Mouse (Mus musculus) heart, adult 2 months (tissue): ENCODE results near the gene Zfp467. TPM values are rescaled to one million over a fixed set of nuclear protein-coding genes. Genes with fewer than 3 reads are reported as not detected.

Experiments used
- DNase-seq, 2 experiments: peaks; one replicate each; pipeline ENCODE4 v3.0.0; 2021
- H3K27ac ChIP-seq: fragments of 200-600 bp; 2 replicates; pipeline ENCODE4 v1.8.1; 2022
- H3K27me3 ChIP-seq: fragments of 200-500 bp; 2 replicates; pipeline ENCODE4 v1.6.1; 2012; ENCODE audit warnings: mild to moderate bottlenecking, low read length, inconsistent platforms, mixed read lengths; ENCODE audit not compliant: control insufficient read depth, insufficient read depth
- H3K36me3 ChIP-seq: fragments of 200-500 bp; 2 replicates; pipeline ENCODE4 v1.6.1; 2012; ENCODE audit warnings: low read length, inconsistent platforms; ENCODE audit not compliant: control insufficient read depth, insufficient read depth
- H3K4me1 ChIP-seq: fragments of 200-500 bp; 2 replicates; pipeline ENCODE4 v1.6.1; 2011; ENCODE audit warnings: low read length; ENCODE audit not compliant: control insufficient read depth, insufficient read depth
- H3K4me3 ChIP-seq: fragments of 200-600 bp; 2 replicates; pipeline ENCODE4 v1.8.1; 2022
- H3K79me2 ChIP-seq: fragments of 200-500 bp; replicated peaks from 2 replicates; pipeline ENCODE4 v1.6.1; 2012; ENCODE audit warnings: mild to moderate bottlenecking, inconsistent platforms, low read length, moderate library complexity, mixed read lengths; ENCODE audit not compliant: control insufficient read depth, insufficient read depth
- H3K9ac ChIP-seq: fragments of 200-500 bp; 2 replicates; pipeline ENCODE4 v1.6.1; 2012; ENCODE audit warnings: low read depth, mild to moderate bottlenecking, control low read depth, inconsistent platforms, low read length, mixed read lengths
- CTCF ChIP-seq: fragments of 200-600 bp; IDR thresholded peaks from 2 replicates; pipeline ENCODE4 v1.8.1; 2022; ENCODE audit warnings: antibody characterized with exemption, mild to moderate bottlenecking, moderate library complexity
- EP300 ChIP-seq: fragments of 200-500 bp; IDR thresholded peaks from 2 replicates; pipeline ENCODE4 v1.6.1; 2011; ENCODE audit warnings: low read depth, low read length, control low read depth; ENCODE audit not compliant: insufficient read depth
- POLR2A ChIP-seq: fragments of 200-500 bp; IDR thresholded peaks from 2 replicates; pipeline ENCODE4 v1.6.1; 2011; ENCODE audit warnings: mild to moderate bottlenecking, low read depth, low read length, control low read depth; ENCODE audit not compliant: insufficient read depth
- WGBS: fragments of 180-500 bp; shearing (Covaris S2); methylation state at CpG from one replicate; pipeline ENCODE4 v1.1.7; 2018; 5-methylcytosine and 5-hydroxymethylcytosine counted together
- intact Hi-C: fragments of 180-260 bp; cut with DNase I; formaldehyde crosslinking; loops from one replicate; pipeline ENCODE4 v1.15.1; 2025
- microRNA-seq, 2 experiments: library from miRNA; unstranded; fragments of <30 nt; microRNA quantifications; one replicate each; pipeline ENCODE4 v1.2.0; 2021
- polyA plus RNA-seq: library from polyadenylated mRNA; depleted of rRNA; stranded (reverse); fragments of >200 nt; gene quantifications from 2 replicates; pipeline ENCODE4 v1.2.3, GENCODE M21; 2012; rRNA removed
- total RNA-seq, 2 experiments: library from RNA; stranded (reverse); gene quantifications; 2 replicates each; pipeline ENCODE4 v1.2.3; 2021

Zfp467 gene
- total and polyA plus RNA-seq, 3 experiments: 9.7 to 13.0 (median 11.8) TPM

- H3K79me2 ChIP-seq: no peaks in the 10 kb centered on the region; the same call in 1 of the 2 replicates
- H3K9ac ChIP-seq: peak overlapping the region; percentile 86
- H3K27me3 ChIP-seq: no peaks in the 10 kb centered on the region
- no peak for TF ChIP-seq EP300
- peak; percentile 31; the same call in 1 of the 2 replicates for TF ChIP-seq POLR2A
- H3K36me3 ChIP-seq: no peaks in the 10 kb centered on the region; the same call in 1 of the 2 replicates
- DNase-seq: peak in 1 of 2 experiments; percentile 28
- intact Hi-C loops: loop anchor here (2.0 to 5.0 kb wide), 2 partner anchors 51 to 219 kb away; no protein-coding TSS in a partner anchor
- WGBS: 31% methylated on average over 15 of the region's 15 CpGs
- H3K4me1 ChIP-seq: peaks cover 7% of the 10 kb centered on the region
- H3K4me3 ChIP-seq: peak overlapping the region; percentile 60
- peak overlapping the region; percentile 97 for H3K27ac ChIP-seq
Measured at GRCm38 (mm10) chr6:48396008-48396595, 49.5 kb downstream of the Zfp467 start.

- no peaks in the 10 kb centered on the region; the same call in 1 of the 2 replicates for H3K36me3 ChIP-seq
- peak; percentile 86 to 87 for DNase-seq
- TF ChIP-seq CTCF (no peak), POLR2A (peak; percentile 42; the same call in 1 of the 2 replicates), EP300 (no peak)
- H3K27ac ChIP-seq: peak within 1 kb of the TSS; percentile 97
- intact Hi-C loops: loop anchor here (2.0 to 5.0 kb wide), 2 partner anchors 51 to 218 kb away; no protein-coding TSS in a partner anchor
- 2% methylated on average over 65 of the region's 65 CpGs for WGBS
- H3K4me3 ChIP-seq: peak within 1 kb of the TSS; percentile 60
- no peaks in the 10 kb centered on the region for H3K27me3 ChIP-seq
- no peaks in the 10 kb centered on the region; the same call in 1 of the 2 replicates for H3K79me2 ChIP-seq
- H3K4me1 ChIP-seq: peaks cover 7% of the 10 kb centered on the region
- peak within 1 kb of the TSS; percentile 86 for H3K9ac ChIP-seq
Measured at GRCm38 (mm10) chr6:48395105-48396007, 50.3 kb downstream of the Zfp467 start, which contains the start of gene Krba1. Gene Krba1 (plus strand): TSS chr6:48395586.

- Histone ChIP-seq H3K27me3 (no peaks in the 10 kb centered on the region), H3K36me3 (no peaks in the 10 kb centered on the region; the same call in 1 of the 2 replicates), H3K27ac (no peak overlapping the region), H3K9ac (no peak overlapping the region), H3K4me1 (peaks cover 7% of the 10 kb centered on the region), H3K4me3 (no peak overlapping the region), H3K79me2 (no peaks in the 10 kb centered on the region)
- no peak for TF ChIP-seq EP300
- no peak for TF ChIP-seq CTCF
- no peak for TF ChIP-seq POLR2A
- intact Hi-C loops: no loop called here
- DNase-seq: no peak
Measured at GRCm38 (mm10) chr6:48393811-48394210, 51.8 kb downstream of the Zfp467 start.

GRCm38 (mm10) chr6:48388221-48388620 is 57.4 kb downstream of the Zfp467 start:
- no peak for TF ChIP-seq POLR2A
- Histone ChIP-seq H3K36me3 (no peaks in the 10 kb centered on the region), H3K4me1 (no peaks in the 10 kb centered on the region), H3K4me3 (no peak overlapping the region), H3K27ac (no peak overlapping the region), H3K79me2 (no peaks in the 10 kb centered on the region), H3K27me3 (no peaks in the 10 kb centered on the region), H3K9ac (no peak overlapping the region)
- no peak for DNase-seq
- WGBS: 53% methylated on average over 3 of the region's 3 CpGs
- intact Hi-C loops: no loop called here

Small RNA genes lying within 50 kb of the gene (microRNA-seq; reads per million reads assigned to microRNA genes)
- 0 reads per million in 2 experiments for gene Gm24325

Other genes with a start within 250 kb of the Zfp467 start
- 10 to 100 TPM; 16.1 to 21.0 TPM for gene Krba1, start 50.2 kb downstream of the Zfp467 start, total RNA-seq
- 20.6 and 23.8 TPM in 2 replicates for gene Krba1, start 50.2 kb downstream of the Zfp467 start, polyA plus RNA-seq
- gene Sspo, start 2.4 kb upstream of the Zfp467 start, total RNA-seq: under 1 TPM; 0.18 to 0.47 TPM
- gene Sspo, start 2.4 kb upstream of the Zfp467 start, polyA plus RNA-seq: 0.85 and 1.7 TPM in 2 replicates
- gene Atp6v0e2, start 91.8 kb upstream of the Zfp467 start, total RNA-seq: 10 to 100 TPM; 17.8 to 18.1 TPM
- 18.5 and 24.3 TPM in 2 replicates for gene Atp6v0e2, start 91.8 kb upstream of the Zfp467 start, polyA plus RNA-seq
- 10 to 100 TPM; 14.9 to 16.6 TPM for gene Lrrc61, start 109.0 kb upstream of the Zfp467 start, total RNA-seq
- gene Lrrc61, start 109.0 kb upstream of the Zfp467 start, polyA plus RNA-seq: 13.9 and 19.8 TPM in 2 replicates
- 10 to 100 TPM; 70.9 to 82.4 TPM for gene Rarres2, start 127.0 kb upstream of the Zfp467 start, total RNA-seq
- gene Rarres2, start 127.0 kb upstream of the Zfp467 start, polyA plus RNA-seq: 93.7 and 99.3 TPM in 2 replicates
- gene Gm45021, start 143.8 kb upstream of the Zfp467 start, total RNA-seq: not detected
- gene Gm45021, start 143.8 kb upstream of the Zfp467 start, polyA plus RNA-seq: not detected in 2 replicates
- gene Repin1, start 148.1 kb upstream of the Zfp467 start, total RNA-seq: 10 to 100 TPM; 30.0 to 33.2 TPM
- 27.7 and 33.1 TPM in 2 replicates for gene Repin1, start 148.1 kb upstream of the Zfp467 start, polyA plus RNA-seq
- not detected for gene Gm44965, start 148.1 kb upstream of the Zfp467 start, total RNA-seq
- not detected in 2 replicates for gene Gm44965, start 148.1 kb upstream of the Zfp467 start, polyA plus RNA-seq
- gene Zfp775, start 156.2 kb upstream of the Zfp467 start, total RNA-seq: 10 to 100 TPM; 11.8 to 12.9 TPM
- 6.2 and 7.0 TPM in 2 replicates for gene Zfp775, start 156.2 kb upstream of the Zfp467 start, polyA plus RNA-seq
- gene AI854703, start 180.9 kb upstream of the Zfp467 start, total RNA-seq: under 1 TPM; 0.16 to 0.29 TPM
- gene AI854703, start 180.9 kb upstream of the Zfp467 start, polyA plus RNA-seq: 0.68 and 1.1 TPM in 2 replicates
- 1 to 10 TPM; 7.1 to 7.6 TPM for gene Gimap8, start 201.4 kb upstream of the Zfp467 start, total RNA-seq
- 4.1 and 7.3 TPM in 2 replicates for gene Gimap8, start 201.4 kb upstream of the Zfp467 start, polyA plus RNA-seq
- 1 to 10 TPM; 3.1 to 3.4 TPM for gene Gimap9, start 230.3 kb upstream of the Zfp467 start, total RNA-seq
- gene Gimap9, start 230.3 kb upstream of the Zfp467 start, polyA plus RNA-seq: 1.8 and 3.7 TPM in 2 replicates
- gene Gimap4, start 238.7 kb upstream of the Zfp467 start, total RNA-seq: 10 to 100 TPM; 22.4 to 25.3 TPM
- gene Gimap4, start 238.7 kb upstream of the Zfp467 start, polyA plus RNA-seq: 28.1 and 42.1 TPM in 2 replicates